Mouse (Mus musculus) bone marrow, adult 2 months (tissue): ENCODE measurements around the gene Lipi.

Experiments
- CTCF ChIP-seq: fragments of 200-500 bp; IDR thresholded peaks from 2 replicates; pipeline ENCODE4 v1.5.1; 2011; ENCODE audit warnings: low read length, control low read depth; ENCODE audit not compliant: control insufficient read depth, insufficient read depth
- POLR2A ChIP-seq: fragments of 200-500 bp; IDR thresholded peaks from 2 replicates; pipeline ENCODE4 v1.6.1; 2011; ENCODE audit warnings: low read depth, mild to moderate bottlenecking, control low read depth, low read length, borderline replicate concordance; ENCODE audit not compliant: control insufficient read depth

- TF ChIP-seq CTCF (no peak), POLR2A (no peak)
These were observed 605 bp upstream of the Lipi start for GRCm38 (mm10) chr16:75586466-75586865.
